ENCODE assay signal across 8 mouse cellular contexts in the genomic region with DNA sequence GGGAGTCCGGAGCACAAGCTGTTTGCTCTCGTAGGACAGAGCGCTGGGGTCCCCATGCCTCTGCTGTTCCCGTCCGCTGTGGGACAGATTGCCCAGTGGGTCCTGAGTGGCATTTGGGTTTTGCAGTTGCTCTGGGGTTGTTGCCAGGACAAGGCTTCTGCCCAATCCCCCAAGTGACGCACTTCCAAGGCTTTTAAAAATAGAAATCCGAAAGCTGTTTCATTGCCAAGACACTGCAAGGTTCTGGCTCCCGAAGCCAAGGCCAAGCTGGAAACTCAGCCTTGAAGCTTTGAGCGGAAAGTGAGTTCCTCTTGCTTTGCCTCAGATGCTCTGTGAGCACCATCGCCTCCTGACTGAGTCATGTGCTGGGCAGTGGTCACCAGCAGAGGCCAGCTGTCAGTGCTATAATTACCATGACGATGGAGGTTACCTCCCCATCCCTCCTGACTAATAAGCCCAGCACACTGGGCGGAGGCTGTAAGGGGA. TPM values are rescaled to one million over a fixed set of nuclear protein-coding genes. Genes with fewer than 3 reads are reported as not detected.
A peak's percentile ranks its signal among the peaks of the same experiment; 100 is the strongest.
DNase-seq lines count a peak whose midpoint lies in the region; ATAC-seq and TF ChIP-seq lines count a peak whose summit lies in the region.

No protein-coding gene starts in this region.

- TF ChIP-seq CTCF in intestine, postnatal 0 days (IDR thresholded peaks at IDR 0.05; ENCODE audit: low read depth) = no peak

- H3K9ac ChIP-seq in intestine, embryonic 16.5 days (ENCODE audit: low read depth, low read length) = no peak overlapping the region
- no peak overlapping the region for H3K9ac ChIP-seq in intestine, postnatal 0 days (ENCODE audit: low read depth, low read length)

- 62% methylated on average over 12 of the region's 12 CpGs for WGBS in intestine, embryonic 16.5 days
- 57% methylated on average over 12 of the region's 12 CpGs for WGBS in intestine, postnatal 0 days

- no peak overlapping the region for H3K4me3 ChIP-seq in intestine, embryonic 16.5 days (ENCODE audit: low read length)
- no peak overlapping the region for H3K4me3 ChIP-seq in intestine, postnatal 0 days (ENCODE audit: low read depth, low read length)

- 0 out of 2 replicates have a peak, but pooled peaks cover 3% of the 10 kb centered on the region for H3K4me1 ChIP-seq in intestine, embryonic 16.5 days (ENCODE audit: control insufficient read depth, insufficient read depth, low read length)
- H3K4me1 ChIP-seq in intestine, postnatal 0 days (replicated peaks; ENCODE audit: control insufficient read depth, insufficient read depth, low read length) = no peaks in the 10 kb centered on the region

- no peak overlapping the region for H3K27ac ChIP-seq in intestine, embryonic 16.5 days (ENCODE audit: low read length)
- no peak overlapping the region for H3K27ac ChIP-seq in intestine, postnatal 0 days (ENCODE audit: low read depth, low read length)

- H3K4me2 ChIP-seq in intestine, embryonic 16.5 days (ENCODE audit: low read depth, low read length) = 0 out of 2 replicates have a peak overlapping the region, but pooled peaks have one; percentile 16
- H3K4me2 ChIP-seq in intestine, postnatal 0 days (replicated peaks; ENCODE audit: low read depth) = no peak overlapping the region

- no peaks in the 10 kb centered on the region for H3K9me3 ChIP-seq in intestine, embryonic 16.5 days (ENCODE audit: control insufficient read depth, low read length)
- no peaks in the 10 kb centered on the region for H3K9me3 ChIP-seq in intestine, postnatal 0 days (ENCODE audit: control insufficient read depth)

- H3K27me3 ChIP-seq in intestine, embryonic 16.5 days (replicated peaks; ENCODE audit: control insufficient read depth, insufficient read depth, low read length) = no peaks in the 10 kb centered on the region
- no peaks in the 10 kb centered on the region for H3K27me3 ChIP-seq in intestine, postnatal 0 days (replicated peaks; ENCODE audit: control insufficient read depth, insufficient read depth, low read length)

- intact Hi-C loops in gastrocnemius, postnatal 36 days (cut with DNase I) = no loop called here

- peak; percentile 39 for DNase-seq in brain, embryonic 18.5 days (ENCODE audit: low read depth, low spot score)
- peak; percentile 64 to 69 for DNase-seq in gastrocnemius, postnatal 36 days
- DNase-seq in kidney, postnatal 14 days = peak; percentile 64
- DNase-seq in lung, postnatal 14 days = peak; percentile 57
- DNase-seq in urinary bladder, postnatal 36 days (ENCODE audit: low spot score in 2 of 2) = peak; percentile 7 to 70
- DNase-seq in thymus, adult 18-20 months = no peak

- no peaks in the 10 kb centered on the region for H3K36me3 ChIP-seq in intestine, embryonic 16.5 days (ENCODE audit: control insufficient read depth, insufficient read depth, low read length)
- H3K36me3 ChIP-seq in intestine, postnatal 0 days (ENCODE audit: control insufficient read depth, insufficient read depth) = no peaks in the 10 kb centered on the region

- no peak for ATAC-seq in intestine, embryonic 16.5 days
- no peak for ATAC-seq in intestine, postnatal 0 days

RNA-seq across cellular contexts. Expression of gene Cgnl1, which starts 54.7 kb away (rescaled TPM):
- polyA plus RNA-seq in intestine, embryonic 16.5 days (2015; fragmentation: Nextera tagmentation; extraction: Ambion mirVana) = 6.0 and 7.0 TPM in 2 replicates
- 4.0 and 4.3 TPM in 2 replicates for polyA plus RNA-seq in intestine, postnatal 0 days (2015; fragmentation: Nextera tagmentation; extraction: Ambion mirVana)
- 1 to 10 TPM; 4.0 to 7.6 TPM for total RNA-seq in gastrocnemius, postnatal 36 days (2021)

Comparison
In these comparisons a context has a peak if more than half of its experiments do, and no peak if none do; other contexts are left out.
1. DNase-seq: peak in brain, embryonic 18.5 days (single experiment), gastrocnemius, postnatal 36 days (2 of 2), kidney, postnatal 14 days (single experiment), lung, postnatal 14 days (single experiment) and urinary bladder, postnatal 36 days (2 of 2); none in thymus, adult 18-20 months (0 of 2).